Mouse (Mus musculus) kidney, adult 8-10 months (tissue): ENCODE results near the gene Il27ra.

Experiments
- DNase-seq, 2 experiments: peaks; one replicate each; pipeline ENCODE4 v3.0.0; 2022

Gene Il27ra

DNA sequence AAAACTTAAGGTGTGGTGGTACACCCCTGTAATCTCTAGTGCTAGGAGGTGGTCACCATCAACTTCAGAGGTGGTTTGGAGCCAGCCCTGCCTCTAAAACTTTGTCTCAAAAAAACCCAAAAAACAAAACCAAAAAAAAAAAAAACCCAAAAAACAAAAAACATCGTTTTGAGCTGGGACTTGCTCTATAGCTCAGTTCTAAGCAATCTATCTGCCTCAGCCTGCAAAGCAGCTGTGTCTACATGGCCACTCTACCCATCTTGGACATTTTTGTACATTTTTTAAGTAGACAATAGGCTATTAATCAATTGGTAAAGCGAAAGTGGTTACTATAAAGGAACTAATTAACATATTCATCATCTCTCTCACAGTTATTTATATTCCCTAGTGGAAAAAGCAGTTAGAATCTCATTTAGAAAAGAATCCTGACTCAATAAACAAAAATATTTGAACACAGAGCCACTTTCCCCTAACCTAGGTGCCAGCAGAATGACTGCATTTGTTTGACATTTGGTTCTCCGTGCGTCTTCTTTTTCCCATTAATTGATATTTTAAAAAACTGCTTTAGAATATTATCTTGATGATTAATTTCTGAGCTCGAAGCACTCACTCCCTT lies 23.2 kb upstream of the Il27ra start:
- no peak for DNase-seq

DNA sequence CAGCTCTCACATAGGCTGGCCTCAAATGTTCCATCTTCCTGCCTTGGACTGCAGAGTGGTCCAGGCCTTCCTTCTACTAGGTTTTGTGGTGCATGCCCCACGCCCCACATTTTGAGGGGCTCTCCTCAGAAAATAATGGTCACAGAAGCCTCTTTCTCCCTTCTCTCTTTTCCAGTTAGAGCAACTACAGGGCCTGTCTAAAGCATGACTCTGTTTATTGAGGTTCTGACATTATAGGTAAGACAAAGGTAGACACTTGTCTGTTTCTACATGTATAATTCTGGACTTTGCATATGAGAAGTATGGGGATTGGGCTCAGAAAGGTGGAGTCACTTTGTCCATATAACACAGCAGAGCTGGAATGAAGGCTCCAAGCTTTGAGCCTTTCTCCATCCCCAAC lies 22.6 kb upstream of the Il27ra start, which contains the start of gene Gm10643:
Gm10643 (minus strand) TSS at position 101 of the 400 bp plus-strand sequence.
- no peak for DNase-seq

DNA sequence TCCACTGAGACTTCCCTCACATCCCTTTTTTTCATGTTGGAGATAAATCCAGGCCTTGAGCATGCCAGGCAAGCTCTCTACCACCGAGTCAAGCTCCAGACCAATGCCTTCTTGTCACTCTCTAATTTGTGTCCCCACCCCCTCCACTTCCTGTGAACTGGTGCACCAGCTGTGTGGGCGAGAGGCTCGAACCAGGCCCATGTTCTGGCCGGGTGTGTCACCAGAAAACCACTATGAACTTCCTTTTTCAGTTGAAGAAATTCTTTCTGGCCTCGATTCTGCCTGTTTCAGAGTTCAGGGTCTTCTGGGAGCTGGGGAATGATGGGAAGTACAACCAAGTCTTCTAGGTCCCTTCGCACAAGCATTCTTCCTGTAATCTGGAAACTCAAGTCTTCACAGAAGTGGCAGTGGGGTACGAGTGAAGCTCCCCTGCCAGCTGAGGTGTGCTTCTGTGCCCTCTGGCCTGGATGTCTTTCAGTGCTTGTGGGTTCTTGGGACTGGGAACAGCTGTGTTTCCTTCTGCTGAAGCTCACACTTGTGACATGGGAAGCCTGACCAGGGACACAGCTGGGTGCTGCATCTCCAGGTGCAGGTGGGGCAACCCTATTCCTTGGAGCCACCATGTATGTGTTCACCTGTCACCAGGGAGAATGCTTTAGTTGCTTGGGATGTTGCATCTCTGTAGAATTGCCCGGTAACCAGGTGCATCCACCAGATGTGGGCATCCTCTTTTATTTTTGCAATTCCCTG lies 21.6 kb upstream of the Il27ra start:
- no peak for DNase-seq

DNA sequence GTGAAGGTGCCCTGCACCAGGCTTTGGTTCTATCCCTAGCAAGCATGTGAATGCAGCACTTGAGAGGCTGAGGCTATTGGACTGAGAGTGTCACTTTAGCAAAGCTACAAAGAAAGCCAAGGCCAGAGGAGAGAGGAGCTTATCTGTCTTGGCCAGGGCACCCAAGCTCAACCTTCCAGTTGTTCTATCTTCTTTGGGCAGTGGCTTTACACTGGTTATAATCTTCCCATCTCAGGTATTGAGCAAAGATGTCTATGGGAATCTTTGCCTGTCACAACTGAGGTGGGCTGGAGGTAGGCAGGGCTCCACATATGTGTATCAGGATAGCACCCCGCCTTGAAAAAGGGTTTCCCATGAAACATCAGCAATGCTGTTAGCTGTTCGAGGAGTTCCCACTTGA lies 17.9 kb upstream of the Il27ra start:
- no peak for DNase-seq

DNA sequence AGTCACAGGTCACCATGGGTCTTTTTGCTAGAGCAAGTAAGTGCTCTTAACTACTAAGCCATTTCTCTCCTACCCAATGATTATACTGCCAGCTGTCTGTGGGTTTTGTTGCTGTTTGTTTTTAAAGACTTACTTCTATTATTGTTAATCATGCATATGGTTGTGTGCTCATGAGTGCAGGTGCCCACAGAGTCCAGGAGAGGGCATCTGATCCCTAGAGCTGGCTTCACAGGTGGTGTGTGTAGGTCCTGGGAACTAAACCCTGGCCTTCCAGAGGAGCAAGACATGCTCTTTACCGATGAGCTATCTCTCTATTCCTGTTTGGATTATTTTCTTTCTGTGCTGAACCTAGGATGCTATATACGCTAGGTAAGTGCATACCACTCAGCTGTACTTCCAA lies 16.8 kb upstream of the Il27ra start:
- DNase-seq: no peak

DNA sequence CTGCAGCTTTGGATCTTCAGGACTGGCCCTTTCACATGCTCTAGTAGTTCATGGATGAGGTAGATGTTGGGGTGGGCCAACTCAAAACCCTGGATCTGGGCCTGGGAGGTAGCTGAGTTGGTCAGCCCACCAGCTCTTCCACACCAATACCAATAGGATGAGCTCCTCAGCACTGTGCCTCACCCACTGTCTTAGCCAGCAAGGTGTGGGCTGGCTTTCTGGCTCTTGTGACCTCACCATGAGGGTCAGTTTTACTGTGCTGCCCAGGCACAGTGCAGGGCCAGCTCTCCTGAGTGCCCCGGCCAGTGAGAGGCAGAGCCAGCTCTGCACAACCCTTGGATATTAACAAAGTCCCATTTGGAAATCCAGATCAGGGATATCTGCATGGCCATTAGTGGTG lies 15.4 kb upstream of the Il27ra start:
- DNase-seq: no peak

DNA sequence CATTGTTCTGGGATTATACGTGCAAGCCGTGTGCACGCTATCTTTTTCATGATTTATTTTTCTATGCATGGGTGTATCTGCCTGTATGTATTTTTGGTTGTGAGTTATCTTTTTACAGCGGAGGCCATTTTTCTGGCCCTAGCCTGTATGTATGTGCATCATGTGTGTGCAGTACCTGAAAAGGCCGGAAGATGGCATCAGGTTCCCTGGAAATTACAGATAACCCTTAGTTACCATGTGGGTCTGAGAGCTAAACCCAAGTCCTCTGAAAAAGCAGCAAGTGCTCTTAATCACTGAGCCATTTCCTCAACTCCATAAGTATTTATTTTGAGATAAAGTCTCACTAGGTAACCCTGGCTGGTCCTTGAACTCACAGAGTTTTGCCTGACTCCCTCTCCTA lies 10.8 kb upstream of the Il27ra start:
- no peak for DNase-seq

DNA sequence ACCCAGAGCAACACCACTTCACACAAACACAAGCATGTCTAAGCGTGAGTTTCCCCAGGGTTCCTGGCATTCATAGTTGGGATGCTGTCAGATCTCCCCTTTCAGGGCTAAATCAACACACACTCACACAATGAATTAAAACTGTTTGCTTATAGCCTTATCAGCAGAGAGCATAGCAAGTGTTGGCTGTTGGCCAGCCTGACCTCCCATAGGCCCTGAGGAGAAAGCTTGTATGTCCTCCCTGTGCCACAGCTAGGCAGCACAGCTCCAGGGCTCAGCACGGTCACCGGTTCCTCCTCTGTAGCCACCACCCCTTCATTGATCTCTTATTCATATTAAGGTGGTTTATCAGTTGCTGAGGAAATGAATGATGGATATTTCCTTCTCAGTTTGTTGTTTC lies 10.4 kb upstream of the Il27ra start:
- no peak for DNase-seq

DNA sequence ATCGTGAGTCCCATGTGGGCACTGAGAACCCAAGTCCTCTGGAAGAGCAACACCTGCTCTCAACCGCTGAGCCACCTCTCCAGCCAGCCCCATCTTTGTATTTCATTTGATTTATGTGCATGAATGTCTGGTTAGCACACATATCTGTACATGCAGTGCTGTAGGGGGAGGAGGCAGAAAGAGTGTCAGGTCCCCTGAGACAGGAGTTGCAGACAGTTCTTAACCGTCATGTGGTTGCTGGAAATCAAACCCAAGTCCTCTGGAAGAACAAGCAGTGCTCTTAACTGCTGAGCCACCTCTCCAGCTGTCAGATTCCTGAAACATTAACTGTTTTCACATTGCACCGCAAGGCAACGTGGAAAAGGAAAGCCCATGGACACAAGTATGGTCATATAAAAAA lies 5.8 kb upstream of the Il27ra start:
- DNase-seq: no peak

DNA sequence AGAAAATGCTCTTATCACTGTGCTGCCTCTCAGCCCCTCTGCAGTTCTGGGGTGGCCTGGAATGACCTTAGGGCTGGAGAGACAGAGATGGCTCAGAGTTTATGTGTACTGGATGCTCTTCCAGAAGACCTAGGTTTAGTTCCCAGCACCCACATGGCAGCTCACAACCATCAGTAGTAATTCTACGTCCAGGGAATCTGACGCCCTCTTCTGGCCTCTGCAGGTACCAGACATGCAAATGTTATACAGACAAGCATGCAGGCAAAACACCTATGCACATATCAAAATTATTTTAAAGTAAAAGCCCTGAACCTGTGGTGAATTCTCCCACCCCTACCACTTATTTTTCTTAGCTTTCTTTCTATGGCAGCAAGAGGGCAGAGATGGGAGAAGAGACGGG lies 4.1 kb upstream of the Il27ra start:
- DNase-seq: no peak

DNA sequence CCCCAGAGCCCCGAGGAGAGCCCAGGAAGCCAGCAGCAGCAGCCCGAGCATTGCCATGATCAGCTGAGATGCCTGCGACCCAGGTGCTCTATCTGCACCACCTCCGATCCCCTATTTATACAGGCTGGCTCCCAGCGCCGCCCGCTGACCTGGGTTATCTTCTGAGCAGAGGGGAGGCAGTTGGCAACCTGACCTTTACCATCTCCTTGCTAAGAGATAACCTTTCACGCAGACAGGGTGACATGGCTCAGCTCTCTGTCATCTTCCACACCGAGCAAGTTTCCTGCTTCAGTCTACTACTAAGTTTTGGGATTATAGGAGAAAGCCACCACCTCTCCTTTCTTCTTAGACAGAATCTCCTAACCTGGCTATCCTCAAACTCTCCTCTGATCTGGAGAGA lies 2.5 kb upstream of the Il27ra start, which contains the start of gene Rln3:
Rln3 (minus strand) TSS at position 101 of the 400 bp plus-strand sequence.
- DNase-seq: no peak

DNA sequence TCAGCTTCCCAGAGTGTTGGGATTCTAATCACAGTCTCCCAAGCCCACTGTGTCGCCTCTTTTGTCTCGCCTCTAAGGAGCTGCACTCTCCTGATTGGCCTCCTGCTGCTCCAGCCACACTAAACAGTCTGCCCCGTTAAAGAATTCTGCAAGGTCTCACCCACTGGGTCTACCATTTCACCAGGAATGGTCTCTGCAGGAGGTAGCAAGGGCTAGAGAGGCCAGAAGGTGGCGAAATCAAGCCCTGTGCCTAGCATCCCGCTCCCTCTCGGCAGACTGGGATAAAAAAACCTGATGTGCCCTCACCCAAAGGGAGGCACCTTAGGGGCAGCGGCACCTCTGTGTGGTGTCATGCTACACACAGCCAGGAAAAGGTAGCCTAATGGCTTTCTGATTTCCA lies 1.7 kb upstream of the Il27ra start:
- no peak for DNase-seq

DNA sequence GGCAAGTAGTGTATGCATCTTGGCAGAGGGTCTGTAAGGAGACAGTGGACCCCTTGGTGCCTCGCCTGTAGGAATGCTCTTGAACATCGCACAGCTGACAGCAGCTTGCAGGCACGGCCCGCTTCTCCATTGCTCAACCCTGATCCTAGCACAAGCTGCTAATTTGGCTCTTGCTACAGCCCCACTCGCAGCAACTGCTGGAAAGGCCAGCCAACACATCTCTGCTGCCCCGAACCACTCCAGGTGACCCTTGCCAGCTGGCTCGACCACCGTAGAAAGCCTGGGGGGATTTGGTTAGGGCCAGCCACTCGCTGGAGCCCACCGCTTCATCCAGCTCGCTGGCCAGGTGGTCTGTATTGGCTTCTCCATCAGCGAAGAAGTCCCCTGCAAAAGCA lies 556 bp upstream of the Il27ra start:
- DNase-seq: no peak

DNA sequence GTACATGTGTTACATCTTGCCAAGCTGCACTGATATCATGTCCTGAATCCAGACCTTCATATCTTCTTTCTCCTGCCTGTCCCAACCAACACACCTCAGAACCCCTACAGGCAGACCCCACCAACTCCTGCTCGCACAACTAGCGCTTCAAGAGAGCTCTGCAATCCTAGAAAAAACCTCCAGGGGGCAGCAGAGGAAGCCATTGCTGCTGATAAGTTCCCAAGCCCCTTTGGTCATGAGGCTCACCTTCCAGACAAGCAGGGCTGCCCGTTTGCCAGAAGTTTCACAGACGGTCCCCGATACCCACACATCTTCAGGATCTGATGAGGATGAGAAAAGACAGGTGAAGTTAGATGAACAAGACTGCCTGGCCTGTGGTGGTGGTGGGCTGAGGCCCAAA lies 3.3 kb downstream of the Il27ra start:
- DNase-seq: peak; percentile 53 to 79

DNA sequence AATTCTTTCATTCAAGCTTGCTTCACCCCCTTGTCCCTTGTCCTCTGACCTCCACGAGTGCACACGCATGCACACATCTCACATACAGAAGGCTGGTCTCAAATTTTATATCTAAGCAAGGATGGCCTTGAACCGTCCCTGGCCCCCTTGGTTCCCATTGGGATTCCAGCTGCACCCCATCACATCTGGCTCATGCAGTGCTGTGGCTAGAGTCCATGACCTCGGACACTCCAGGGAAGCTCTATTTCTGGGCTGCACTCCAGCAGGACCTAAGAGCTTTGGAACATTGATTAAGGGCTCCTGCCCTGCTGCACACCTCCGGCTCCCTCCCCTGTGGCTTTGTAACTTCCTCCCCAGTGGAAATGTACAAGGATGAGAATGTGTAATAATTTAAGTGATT lies 4.4 kb downstream of the Il27ra start:
- peak in 1 of 2 experiments; percentile 38 for DNase-seq

DNA sequence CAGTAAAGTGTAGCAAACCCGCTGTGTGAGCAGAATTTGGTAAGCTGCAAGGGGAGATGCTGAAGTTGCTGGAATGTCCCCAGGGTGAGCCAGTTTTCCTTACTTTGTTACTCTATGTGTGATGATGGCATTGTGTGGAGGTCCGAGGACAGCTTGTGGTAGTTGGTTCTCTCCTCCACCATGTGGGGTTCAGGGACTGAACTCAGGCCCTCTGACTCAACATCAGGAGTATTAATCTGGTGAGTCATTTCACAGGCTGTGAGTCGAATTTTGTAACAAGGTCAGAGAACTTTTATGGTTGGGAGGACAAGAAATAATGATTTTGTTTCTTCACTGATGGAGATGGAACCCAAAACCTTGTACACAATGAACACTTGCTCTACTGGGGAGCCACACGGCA lies 9.6 kb downstream of the Il27ra start:
- no peak for DNase-seq

DNA sequence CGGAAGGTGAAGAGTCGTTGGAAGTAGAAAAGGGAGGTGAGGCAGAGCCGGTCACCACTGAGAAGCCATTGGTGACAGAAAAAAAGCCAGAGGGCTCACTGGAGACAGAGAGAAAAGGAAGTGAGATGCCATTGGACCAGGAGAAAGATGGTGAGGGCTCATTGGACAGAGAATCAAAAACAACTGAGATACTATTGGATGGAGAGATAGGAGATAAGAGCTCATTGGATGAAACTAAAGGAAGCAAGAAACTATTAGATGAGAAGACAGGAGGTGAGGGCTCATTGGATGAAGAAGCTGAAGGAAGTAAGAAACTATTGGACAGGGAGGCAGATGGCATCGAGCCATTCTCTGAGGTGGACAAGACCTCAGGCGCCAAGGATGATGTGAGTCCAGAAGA lies 13.1 kb downstream of the Il27ra start:
- no peak for DNase-seq

DNA sequence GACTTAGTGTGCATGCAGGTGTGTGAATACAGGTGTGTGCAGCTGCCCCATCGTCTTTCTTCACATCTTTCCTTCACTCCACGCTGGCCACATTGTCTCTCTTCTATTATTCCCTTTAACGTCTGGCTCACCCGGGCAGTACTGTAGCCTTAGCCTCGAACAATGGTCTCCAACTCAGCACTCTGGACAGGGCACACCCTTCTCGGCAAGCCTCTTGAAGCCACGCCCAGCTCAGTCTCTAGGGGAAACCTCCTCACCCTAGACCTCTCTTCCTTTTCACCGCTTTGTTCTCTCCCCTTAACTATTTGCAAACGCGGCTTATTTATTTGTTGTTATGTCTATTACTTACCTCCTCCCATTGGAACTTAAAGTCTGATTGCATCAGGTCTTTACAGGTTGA lies 14.9 kb downstream of the Il27ra start:
- no peak for DNase-seq

DNA sequence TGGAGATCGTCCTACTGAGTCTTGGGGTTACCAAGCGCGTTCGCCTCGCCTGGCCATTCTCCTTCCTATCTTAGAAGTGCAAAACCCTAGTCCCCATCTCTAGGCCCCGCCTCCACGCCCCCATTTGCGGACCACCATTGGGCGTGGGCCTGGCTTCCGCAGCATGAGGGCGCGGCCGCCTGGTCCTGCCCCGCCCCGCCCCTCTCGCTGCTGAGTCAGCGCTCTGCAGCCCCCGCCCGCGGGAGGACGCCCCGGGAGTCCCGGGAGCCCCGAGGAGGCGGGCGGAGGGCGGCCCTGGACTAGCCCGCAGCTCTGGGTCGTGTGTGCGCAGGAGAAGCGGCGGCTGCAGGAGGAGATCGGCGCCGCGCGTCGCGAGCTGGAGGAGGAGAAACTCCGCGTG lies 16.5 kb downstream of the Il27ra start:
- DNase-seq: no peak

DNA sequence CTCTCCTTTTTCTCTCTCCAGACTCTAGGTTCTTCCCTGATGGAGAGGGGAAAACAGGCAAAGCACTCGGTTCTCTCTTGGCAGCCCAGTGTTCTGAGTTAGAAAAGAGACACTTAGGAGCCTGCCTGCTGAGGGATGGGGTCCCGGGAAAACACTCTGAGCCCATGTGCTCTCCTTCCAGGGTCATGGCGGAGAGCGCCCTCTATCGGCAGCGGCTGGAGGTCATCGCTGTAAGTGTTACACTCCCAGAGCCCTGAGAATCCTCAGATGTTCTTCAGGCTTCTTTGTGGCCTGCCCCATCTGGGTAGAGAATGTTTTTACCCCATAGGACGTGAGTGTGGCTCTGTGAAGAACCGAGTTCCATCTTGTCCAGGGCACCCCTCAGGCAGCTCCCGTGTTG lies 18.2 kb downstream of the Il27ra start:
- DNase-seq: peak; percentile 70 to 75

DNA sequence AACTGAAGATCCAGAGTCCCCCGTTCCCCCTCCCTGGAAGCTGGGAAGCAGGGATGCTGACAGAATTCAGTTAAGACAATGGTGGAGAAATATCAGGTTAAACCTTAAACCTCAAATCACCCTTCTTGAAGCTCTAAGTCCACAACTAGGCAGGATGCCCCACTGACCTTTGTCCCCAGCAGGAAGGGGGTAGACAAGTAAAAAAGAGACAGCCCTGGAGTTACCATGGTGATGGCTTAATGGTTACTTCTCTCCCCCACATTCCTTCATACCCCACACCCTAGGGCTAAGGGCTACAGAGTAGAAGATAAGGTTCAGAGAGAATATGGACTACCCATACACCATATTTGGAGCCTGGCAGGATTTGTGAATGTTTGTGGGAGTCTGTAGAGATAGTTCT lies 18.8 kb downstream of the Il27ra start:
- peak; percentile 86 to 92 for DNase-seq

DNA sequence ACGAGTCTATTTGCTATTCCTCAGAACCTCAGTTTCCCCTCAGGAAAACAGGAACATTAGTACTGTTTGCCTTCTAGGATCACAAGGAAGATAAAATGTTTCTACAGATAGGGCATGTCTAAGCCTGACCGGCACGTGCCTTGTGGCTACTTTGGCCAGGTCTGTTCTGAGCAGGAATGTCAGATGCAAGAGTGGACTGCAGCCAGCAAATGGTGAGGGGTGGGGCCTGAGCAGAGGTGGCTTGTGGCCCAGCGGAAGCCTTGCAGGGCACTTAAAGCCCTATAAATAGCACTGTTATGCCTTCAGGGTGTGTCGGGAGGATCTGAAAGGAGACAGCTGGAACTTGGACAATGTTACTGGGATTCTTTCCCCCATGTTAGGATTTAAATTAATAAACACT lies 19.3 kb downstream of the Il27ra start:
- DNase-seq: peak; percentile 89 to 90

DNA sequence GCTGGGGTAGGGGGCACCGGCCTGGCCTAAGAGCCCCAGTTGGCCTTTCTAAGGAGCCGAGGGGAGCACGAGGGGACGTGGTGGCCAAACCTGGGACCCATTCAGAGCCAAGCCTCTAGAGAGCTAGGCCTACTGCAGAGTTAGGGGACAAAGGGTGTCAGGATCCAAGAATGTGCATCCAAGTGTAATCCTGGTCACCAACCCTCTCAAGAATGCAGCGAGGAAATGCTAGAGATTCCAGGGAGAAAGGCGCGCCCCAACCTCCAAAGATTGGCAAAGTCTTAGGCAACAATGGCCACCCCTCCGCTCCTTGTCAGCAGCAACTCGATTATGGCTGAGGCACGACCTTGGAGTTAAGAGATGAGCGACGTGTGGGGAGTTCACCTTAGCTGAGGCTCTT lies 20.8 kb downstream of the Il27ra start:
- DNase-seq: peak in 1 of 2 experiments; percentile 46

DNA sequence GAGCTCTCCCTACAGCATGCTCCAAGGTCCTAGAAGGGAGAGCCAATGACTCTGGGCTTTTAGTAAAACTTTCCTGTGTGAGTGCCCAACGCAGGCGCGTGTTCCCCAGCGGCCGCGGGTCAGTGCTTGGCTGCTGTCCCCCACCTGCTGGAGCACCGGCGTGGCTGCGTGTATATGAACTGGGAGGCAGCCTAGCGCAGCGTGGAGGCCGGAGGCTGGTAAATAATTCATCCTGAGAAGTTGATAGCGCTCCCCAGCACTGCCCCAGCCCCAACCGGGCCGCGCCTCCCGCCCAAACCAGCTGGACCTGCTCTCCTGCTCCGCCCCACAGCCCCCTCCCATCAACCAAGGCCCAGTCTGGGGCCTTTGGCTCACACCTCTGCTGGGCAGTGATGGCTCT lies 21.3 kb downstream of the Il27ra start, which contains the start of gene Palm3:
Palm3 (plus strand) TSS at position 376 of the 400 bp plus-strand sequence.
- DNase-seq: peak; percentile 78 to 86

DNA sequence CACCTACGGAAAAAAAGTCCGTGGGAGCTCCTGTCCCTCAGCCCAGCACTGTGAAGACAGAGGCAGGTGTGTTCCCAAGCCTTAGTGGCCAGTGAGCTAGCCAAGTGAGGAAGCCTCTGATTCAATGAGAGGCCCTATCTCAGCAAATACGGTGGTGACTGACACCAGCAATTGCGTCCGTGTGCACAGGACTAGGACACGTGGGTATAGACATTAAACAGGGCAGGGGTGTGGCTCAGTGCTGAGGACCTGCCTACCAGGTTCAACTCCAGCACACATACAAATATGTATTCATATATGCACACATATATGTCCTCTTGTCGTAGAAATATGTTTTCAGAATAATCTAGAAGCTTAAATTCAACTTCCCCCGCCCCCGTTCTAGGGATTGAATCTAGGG lies 22.7 kb downstream of the Il27ra start:
- DNase-seq: no peak
